Mouse (Mus musculus): Measurements from ENCODE around the gene Snrnp70.

DNA sequence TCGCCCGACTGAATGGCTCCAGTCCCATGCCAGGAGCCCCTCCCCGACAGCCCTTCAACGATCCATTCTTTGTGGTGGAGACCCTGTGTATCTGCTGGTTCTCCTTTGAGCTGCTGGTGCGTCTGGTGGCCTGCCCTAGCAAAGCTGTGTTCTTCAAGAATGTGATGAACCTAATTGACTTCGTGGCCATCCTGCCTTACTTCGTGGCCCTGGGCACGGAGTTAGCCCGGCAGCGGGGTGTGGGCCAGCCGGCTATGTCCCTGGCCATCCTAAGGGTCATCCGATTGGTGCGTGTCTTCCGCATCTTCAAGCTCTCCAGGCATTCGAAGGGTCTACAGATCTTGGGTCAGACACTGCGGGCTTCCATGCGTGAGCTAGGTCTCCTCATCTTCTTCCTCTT lies 13.4 kb upstream of the Snrnp70 start:
- TF ChIP-seq POLR2A (IDR thresholded peaks at IDR 0.05; ENCODE audit: low read depth, low read length) (no peak), CHD1 (IDR thresholded peaks at IDR 0.05; ENCODE audit: low read depth, low read length) (no peak), CTCF (conservative IDR thresholded peaks at IDR 0.05 in 1 of 2, IDR thresholded peaks at IDR 0.05 in 1 of 2; ENCODE audit: low read depth in 2 of 2, low read length in 2 of 2) (no peak), ZC3H11A (IDR thresholded peaks at IDR 0.05; ENCODE audit: low read depth, low read length) (no peak), MAZ (IDR thresholded peaks at IDR 0.05; ENCODE audit: low read depth, low read length) (no peak), MXI1 (IDR thresholded peaks at IDR 0.05; ENCODE audit: low read depth, low read length) (no peak), MEF2A (IDR thresholded peaks at IDR 0.05; ENCODE audit: borderline replicate concordance, low read depth, low read length) (no peak), ZNF384 (IDR thresholded peaks at IDR 0.05; ENCODE audit: low read depth, low read length) (no peak), MYC (IDR thresholded peaks at IDR 0.05; ENCODE audit: low read depth, low read length) (no peak)
